Mouse (Mus musculus): ENCODE results near the gene Parn.

The Parn gene

GRCm38 (mm10) chr16:13556446-13556845, 111.5 kb downstream of the Parn start:
- DNase-seq (ENCODE audit: low spot score in 2 of 2) = no peak

GRCm38 (mm10) chr16:13550667-13551066, 117.3 kb downstream of the Parn start:
- no peak for DNase-seq (ENCODE audit: low spot score in 2 of 2)

GRCm38 (mm10) chr16:13549976-13550375, 118.0 kb downstream of the Parn start:
- no peak for DNase-seq (ENCODE audit: low spot score in 2 of 2)

GRCm38 (mm10) chr16:13541816-13542215, 126.2 kb downstream of the Parn start:
- peak in 1 of 2 experiments; percentile 29 for DNase-seq (ENCODE audit: low spot score in 2 of 2)

GRCm38 (mm10) chr16:13541121-13541747, 126.7 kb downstream of the Parn start:
- no peak for DNase-seq (ENCODE audit: low spot score in 2 of 2)

- DNase-seq (ENCODE audit: low spot score in 2 of 2) = no peak
Observed at GRCm38 (mm10) chr16:13538933-13539648, 128.9 kb downstream of the Parn start.

GRCm38 (mm10) chr16:13538213-13538932, 129.6 kb downstream of the Parn start:
- no peak for DNase-seq (ENCODE audit: low spot score in 2 of 2)

- no peak for DNase-seq (ENCODE audit: low spot score in 2 of 2)
Observed at GRCm38 (mm10) chr16:13536404-13536803, 131.6 kb downstream of the Parn start.

- no peak for DNase-seq (ENCODE audit: low spot score in 2 of 2)
Observed at GRCm38 (mm10) chr16:13535856-13536255, 132.1 kb downstream of the Parn start.

GRCm38 (mm10) chr16:13532840-13533239, 135.1 kb downstream of the Parn start:
- peak in 1 of 2 experiments; percentile 21 for DNase-seq (ENCODE audit: low spot score in 2 of 2)

- no peak for DNase-seq (ENCODE audit: low spot score in 2 of 2)
Observed at GRCm38 (mm10) chr16:13531279-13531678, 136.7 kb downstream of the Parn start.

GRCm38 (mm10) chr16:13521359-13521758, 146.6 kb downstream of the Parn start:
- DNase-seq (ENCODE audit: low spot score in 2 of 2) = peak in 1 of 2 experiments; percentile 26

- peak; percentile 23 to 34 for DNase-seq (ENCODE audit: low spot score in 2 of 2)
Observed at GRCm38 (mm10) chr16:13520301-13520700, 147.7 kb downstream of the Parn start.

- DNase-seq (ENCODE audit: low spot score in 2 of 2) = no peak
Observed at GRCm38 (mm10) chr16:13516214-13516613, 151.8 kb downstream of the Parn start.

GRCm38 (mm10) chr16:13515524-13515923, 152.4 kb downstream of the Parn start:
- DNase-seq (ENCODE audit: low spot score in 2 of 2) = no peak

- DNase-seq (ENCODE audit: low spot score in 2 of 2) = peak; percentile 16 to 65
Observed at GRCm38 (mm10) chr16:13505055-13505454, 162.9 kb downstream of the Parn start.

- DNase-seq (ENCODE audit: low spot score in 2 of 2) = no peak
Observed at GRCm38 (mm10) chr16:13504476-13504875, 163.5 kb downstream of the Parn start.

GRCm38 (mm10) chr16:13498923-13499322, 169.0 kb downstream of the Parn start:
- DNase-seq (ENCODE audit: low spot score in 2 of 2) = no peak

- peak; percentile 50 to 59 for DNase-seq (ENCODE audit: low spot score in 2 of 2)
Observed at GRCm38 (mm10) chr16:13493981-13494380, 174.0 kb downstream of the Parn start.

- DNase-seq (ENCODE audit: low spot score in 2 of 2) = no peak
Observed at GRCm38 (mm10) chr16:13492996-13493395, 175.0 kb downstream of the Parn start.

- DNase-seq (ENCODE audit: low spot score in 2 of 2) = no peak
Observed at GRCm38 (mm10) chr16:13491776-13492175, 176.2 kb downstream of the Parn start.
